Mouse (Mus musculus) lung, postnatal 14 days (tissue): Measurements from ENCODE around the gene Klhl32.
"Not testable (repeated sequence)": the region's sequence is repeated elsewhere in the genome, so short reads cannot be mapped to it uniquely, and the experiment has no call there.

Source experiments
- DNase-seq: peaks from one replicate; pipeline ENCODE4 v3.0.0; 2021

The Klhl32 gene

DNA sequence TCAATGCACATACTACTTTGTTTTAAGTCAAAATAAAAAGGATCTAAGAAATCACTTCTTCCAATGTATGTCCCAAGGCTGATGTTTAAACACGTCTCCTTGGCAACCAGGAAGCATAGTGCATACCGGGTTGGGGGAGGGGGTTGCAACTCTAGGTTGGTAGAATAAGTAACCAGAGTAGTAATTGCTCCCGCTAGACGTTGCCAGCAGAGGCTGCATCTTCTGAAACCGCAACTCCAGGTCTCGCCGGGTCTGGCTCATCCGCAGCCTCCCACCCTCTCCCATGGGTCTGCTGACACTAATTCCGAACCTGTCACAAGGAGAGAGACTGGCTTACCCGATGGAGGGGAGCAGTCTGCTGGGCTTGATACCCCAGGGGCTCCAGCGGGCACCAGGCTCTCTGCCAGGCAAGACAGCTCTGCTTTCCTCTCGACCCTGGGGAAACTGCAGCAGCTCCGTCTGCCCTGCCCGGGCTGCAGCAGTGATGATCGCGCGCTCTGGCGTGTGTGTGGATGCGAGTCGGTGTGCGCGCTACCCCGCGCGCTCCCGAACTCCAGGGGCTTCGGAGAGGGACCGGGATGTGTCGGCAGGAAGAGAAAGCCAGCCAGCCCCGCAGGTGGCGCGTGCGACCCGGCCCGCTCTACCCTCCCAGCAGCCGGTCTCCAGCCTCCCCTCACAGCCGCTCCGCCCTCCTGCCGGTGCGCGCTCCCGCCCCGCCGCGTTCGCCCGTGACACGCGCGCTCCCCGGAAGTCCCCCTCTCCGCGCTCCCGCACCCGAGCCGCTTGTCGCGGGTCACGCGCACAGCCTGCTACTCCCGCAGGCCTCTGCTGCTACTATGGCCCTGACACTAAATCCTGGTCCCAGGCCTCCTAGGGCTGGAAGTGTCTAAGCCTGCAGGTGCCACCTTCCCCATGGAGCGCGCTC lies at the start of gene Klhl32:
Klhl32 (minus strand) TSS at position 724 of the 925 bp plus-strand sequence.
- peak; percentile 49 for DNase-seq

- DNase-seq, result no peak
Observed at GRCm38 (mm10) chr4:24899146-24899545, 48.2 kb upstream of the Klhl32 start.

- no peak for DNase-seq
Observed at GRCm38 (mm10) chr4:24898636-24899035, 47.7 kb upstream of the Klhl32 start.

GRCm38 (mm10) chr4:24897851-24898515 lies 47.1 kb upstream of the Klhl32 start, which contains the start of gene Ndufaf4:
Gene Ndufaf4 (plus strand): TSS chr4:24898083.
- DNase-seq, result peak; percentile 99

- no peak for DNase-seq
Observed at GRCm38 (mm10) chr4:24897351-24897750, 46.4 kb upstream of the Klhl32 start.

GRCm38 (mm10) chr4:24896829-24897228 lies 45.9 kb upstream of the Klhl32 start:
- peak; percentile 11 for DNase-seq

DNA sequence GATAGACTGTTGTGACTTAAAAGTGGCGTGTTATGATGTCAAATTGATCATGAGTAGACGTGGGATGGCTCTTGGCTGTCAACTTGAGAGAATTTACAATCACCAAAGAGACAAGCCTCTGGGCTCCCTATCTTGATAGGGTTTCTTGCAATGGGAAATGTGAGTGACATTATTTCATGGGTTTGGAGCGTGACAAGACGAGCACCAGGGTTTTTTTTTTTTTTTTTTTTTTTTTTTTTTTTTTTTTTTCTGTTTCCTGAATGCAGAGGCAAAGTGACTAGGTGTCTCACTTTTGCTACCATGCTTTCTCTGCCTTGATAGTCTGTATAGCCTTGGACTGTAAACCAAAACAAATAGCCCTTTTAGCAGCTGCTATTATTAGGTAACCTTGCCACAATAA lies 43.7 kb upstream of the Klhl32 start:
- DNase-seq, result no peak

DNA sequence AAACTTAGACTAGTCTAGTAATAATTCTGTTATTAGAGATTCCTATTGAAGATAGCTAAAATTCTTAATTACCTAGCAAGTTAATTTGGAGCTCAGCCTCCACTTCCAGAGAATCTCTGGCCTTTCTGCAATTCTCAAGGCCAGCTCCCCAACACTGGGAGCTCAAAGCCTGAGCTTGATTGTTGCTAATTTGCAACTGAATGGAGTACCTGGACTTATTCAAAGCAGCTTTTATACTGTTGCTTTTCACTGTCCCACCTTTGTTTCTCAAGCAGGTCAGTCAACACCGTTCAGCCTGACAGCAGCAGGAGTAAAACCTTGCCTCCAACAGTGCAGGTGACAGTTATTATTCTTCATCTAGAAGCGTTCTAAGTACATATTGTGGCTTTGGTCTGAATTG lies 41.4 kb upstream of the Klhl32 start:
- not testable (repeated sequence) for DNase-seq

- not testable (repeated sequence) for DNase-seq
Observed at GRCm38 (mm10) chr4:24889386-24889785, 38.5 kb upstream of the Klhl32 start.

- no peak for DNase-seq
Observed at GRCm38 (mm10) chr4:24869230-24869629, 18.3 kb upstream of the Klhl32 start.

DNA sequence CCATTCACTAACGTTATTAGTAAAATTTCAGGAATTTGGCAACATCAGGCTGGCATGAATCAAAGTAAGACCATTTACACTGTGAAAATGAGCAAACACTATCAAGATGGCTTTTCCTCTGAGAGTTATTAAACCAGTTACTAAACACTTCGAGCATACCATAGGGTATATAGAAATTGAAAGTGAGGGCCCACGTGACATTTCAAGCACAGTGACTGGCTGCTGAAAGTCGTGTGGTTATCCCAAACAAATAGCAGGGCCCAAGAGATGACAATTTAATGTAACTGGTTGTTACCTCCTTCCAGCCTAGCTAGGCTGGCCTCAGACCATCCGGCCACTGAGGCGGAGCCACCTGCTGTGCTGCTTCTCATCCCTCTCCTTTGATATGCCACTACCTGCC lies 14.8 kb upstream of the Klhl32 start:
- DNase-seq, result no peak

GRCm38 (mm10) chr4:24847406-24847805 lies 3.5 kb downstream of the Klhl32 start:
- DNase-seq, result no peak

- DNase-seq, result no peak
Observed at GRCm38 (mm10) chr4:24845546-24845945, 5.4 kb downstream of the Klhl32 start.

DNA sequence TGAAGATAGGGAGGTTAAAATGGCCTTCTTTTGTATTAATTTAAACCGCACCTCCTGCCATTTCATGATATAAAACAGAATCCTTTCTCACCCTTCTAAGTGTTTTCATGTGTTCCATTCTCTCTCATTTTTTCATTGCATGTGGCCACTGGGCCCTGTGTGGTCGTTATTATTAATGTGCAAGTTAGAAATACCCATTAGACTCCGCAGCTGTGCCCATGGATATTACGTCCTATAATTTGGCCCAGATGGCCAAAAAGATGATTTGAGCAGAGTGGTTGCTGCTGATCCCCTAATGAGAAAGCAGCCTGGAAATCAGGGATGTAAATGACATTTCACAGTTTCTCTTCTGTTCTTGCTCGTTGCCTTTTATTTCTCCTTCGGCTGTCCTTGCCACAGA lies 12.4 kb downstream of the Klhl32 start:
- DNase-seq, result no peak

- no peak for DNase-seq
Observed at GRCm38 (mm10) chr4:24835555-24835954, 15.4 kb downstream of the Klhl32 start.

DNA sequence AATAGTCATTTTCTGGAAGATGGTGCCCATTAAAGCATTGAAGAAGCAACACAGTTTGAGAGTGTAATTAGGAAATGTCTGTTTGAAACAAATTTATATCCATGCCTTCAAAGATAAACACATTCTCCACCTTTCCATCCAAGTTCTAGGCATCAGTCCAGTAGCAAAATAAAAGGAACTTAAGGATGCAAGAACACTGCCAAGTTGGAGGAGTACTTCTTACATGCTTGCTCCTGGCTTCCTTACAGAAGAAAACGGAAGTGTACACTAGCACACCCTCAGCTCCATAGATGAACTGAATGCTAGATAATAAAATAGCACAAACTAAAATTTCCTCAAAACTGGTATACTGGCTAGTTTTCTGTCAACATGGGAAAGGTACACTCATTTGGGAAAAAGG lies 42.6 kb downstream of the Klhl32 start:
- no peak for DNase-seq

DNA sequence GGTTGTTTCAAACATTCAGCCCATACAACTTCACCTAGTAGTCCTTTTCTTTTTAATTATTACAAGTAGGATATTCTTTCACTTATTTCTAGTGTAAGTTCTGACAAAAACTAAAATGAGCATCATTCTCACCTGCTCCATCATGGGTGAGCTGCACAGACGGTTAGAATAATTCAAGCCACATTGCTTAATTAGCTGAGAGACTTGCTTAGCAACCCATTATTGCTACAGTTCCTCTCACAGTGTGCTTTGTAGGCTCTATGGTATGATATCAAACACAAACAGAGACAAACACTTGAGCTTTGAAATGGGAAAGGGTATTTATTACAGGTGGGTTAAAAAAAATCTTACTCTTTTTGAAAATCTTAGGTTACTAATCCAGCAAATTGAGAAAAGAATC lies 49.0 kb downstream of the Klhl32 start:
- DNase-seq, result no peak

DNA sequence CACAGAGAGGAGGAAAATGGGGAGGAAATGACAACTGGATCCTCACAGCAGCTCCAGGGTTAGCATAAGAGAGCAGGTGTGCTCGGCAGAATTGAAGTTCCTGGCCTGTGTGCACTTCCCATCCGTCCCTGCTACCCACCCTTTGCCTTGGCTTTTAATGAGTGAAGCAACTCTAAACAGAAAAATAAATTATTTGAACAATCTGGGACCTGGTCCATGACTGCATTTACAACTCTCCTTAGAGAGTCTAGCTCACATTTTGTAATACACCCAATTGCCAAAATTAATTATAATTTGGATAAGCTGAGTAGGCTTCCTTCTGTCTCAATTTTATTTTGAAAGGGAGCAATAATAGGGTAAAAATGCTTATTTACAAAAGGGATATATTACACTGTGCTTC lies 49.6 kb downstream of the Klhl32 start:
- no peak for DNase-seq

DNA sequence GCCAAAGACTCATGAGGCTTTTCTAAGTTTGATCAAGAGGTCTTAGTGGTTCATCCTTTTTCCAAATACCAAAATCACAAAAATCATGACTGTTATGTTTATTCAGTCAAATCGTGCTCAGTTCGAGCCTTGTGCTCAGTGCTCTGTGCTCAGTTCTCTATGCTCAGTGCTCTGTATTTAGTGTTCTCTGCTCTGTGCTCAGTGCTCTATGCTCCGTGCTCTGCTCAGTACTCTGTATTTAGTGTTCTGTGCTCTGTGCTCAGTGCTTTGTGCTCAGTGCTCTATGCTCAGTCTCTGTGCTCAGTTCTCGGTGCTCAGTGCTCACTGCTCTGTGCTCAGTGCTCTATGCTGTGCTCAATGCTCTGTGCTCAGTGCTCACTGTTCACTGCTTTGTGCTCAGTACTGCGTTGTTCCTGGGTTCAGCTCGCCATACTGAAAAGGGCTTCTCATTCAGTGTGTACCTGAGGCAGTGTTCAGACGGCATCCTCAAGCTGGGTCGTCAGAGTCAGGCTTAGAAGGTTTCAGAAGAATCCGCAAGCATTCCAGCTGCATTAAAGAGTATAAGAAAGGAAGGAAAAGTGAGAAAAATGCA lies 50.5 kb downstream of the Klhl32 start:
- DNase-seq, result no peak

- DNase-seq, result no peak
Observed at GRCm38 (mm10) chr4:24799037-24799436, 51.9 kb downstream of the Klhl32 start.

GRCm38 (mm10) chr4:24797868-24798267 lies 53.1 kb downstream of the Klhl32 start:
- no peak for DNase-seq

- no peak for DNase-seq
Observed at GRCm38 (mm10) chr4:24797280-24797679, 53.6 kb downstream of the Klhl32 start.

DNA sequence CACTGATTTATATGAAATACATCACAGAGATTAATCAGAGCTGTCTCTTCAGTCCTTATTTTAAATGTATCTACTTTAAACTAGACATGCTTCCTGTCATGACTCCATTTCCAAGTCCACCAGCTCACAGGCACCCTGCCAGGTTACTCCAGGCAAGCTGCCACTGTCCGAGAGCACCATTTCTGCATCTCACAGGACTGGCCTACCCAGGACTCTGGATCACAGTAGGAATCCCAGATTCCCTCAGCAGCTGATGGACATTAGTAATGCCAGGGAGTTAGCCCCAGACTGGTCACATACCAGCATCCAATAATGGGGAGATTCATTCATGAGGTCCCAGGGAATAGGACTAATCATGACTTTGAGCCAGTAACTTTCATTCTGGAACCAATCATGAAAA lies 54.7 kb downstream of the Klhl32 start:
- no peak for DNase-seq

DNA sequence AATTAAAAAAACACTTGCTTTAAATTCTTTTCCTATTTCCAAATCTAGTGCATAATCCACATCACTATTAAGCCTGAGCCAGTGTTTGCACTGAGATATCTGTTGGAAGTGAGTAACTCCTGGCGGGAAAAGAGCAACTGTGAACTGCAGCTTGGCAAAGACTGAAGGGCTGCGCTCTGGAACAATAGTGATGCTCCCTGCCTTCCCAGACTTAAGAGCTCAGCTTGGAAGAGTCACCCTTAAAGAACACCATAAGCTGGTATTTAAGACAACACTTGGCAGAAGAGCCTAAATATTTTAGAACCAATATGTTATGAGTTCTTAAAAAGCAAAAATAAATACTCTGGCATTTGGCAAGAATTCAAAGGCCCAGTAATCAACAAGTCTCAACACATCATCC lies 55.7 kb downstream of the Klhl32 start:
- DNase-seq, result no peak
